Mouse (Mus musculus) neural tube, embryonic 13.5 days (tissue): ENCODE results near the gene Bloc1s3. TPM values are rescaled to one million over a fixed set of nuclear protein-coding genes. Genes with fewer than 3 reads are reported as not detected.

Experiments used
- ATAC-seq: fragments of 200-750 bp; cut with Nextera tagmentation; 2 replicates; pipeline ENCODE4 v1.8.0; 2017; ENCODE audit warnings: low read depth, mild to moderate bottlenecking, moderate TSS enrichment, moderate library complexity
- H3K27ac ChIP-seq: fragments of 300-500 bp; sonication (generic); replicated peaks from 2 replicates; pipeline ENCODE4 v1.5.1; 2015; ENCODE audit warnings: moderate library complexity, mild to moderate bottlenecking, inconsistent platforms
- H3K27me3 ChIP-seq: fragments of 300-500 bp; sonication (generic); 2 replicates; pipeline ENCODE4 v1.6.1; 2015; ENCODE audit warnings: mild to moderate bottlenecking, inconsistent platforms
- H3K36me3 ChIP-seq: fragments of 300-500 bp; sonication (generic); 2 replicates; pipeline ENCODE4 v1.6.1; 2015; ENCODE audit warnings: mild to moderate bottlenecking, inconsistent platforms
- H3K4me1 ChIP-seq: fragments of 300-500 bp; sonication (generic); replicated peaks from 2 replicates; pipeline ENCODE4 v1.6.1; 2015; ENCODE audit warnings: inconsistent platforms
- H3K4me2 ChIP-seq: fragments of 300-500 bp; sonication (generic); 2 replicates; pipeline ENCODE4 v1.6.1; 2015; ENCODE audit warnings: inconsistent platforms, mild to moderate bottlenecking, moderate library complexity
- H3K4me3 ChIP-seq: fragments of 300-500 bp; sonication (generic); 2 replicates; pipeline ENCODE4 v1.5.1; 2015; ENCODE audit warnings: mild to moderate bottlenecking, inconsistent platforms
- H3K9ac ChIP-seq: fragments of 300-500 bp; sonication (generic); 2 replicates; pipeline ENCODE4 v1.6.1; 2015; ENCODE audit warnings: moderate library complexity, mild to moderate bottlenecking, inconsistent platforms
- H3K9me3 ChIP-seq: fragments of 300-500 bp; sonication (generic); 2 replicates; pipeline ENCODE4 v1.6.1; 2016; ENCODE audit warnings: inconsistent platforms
- WGBS: fragments of 180-500 bp; shearing (Covaris S2); methylation state at CpG from one replicate; pipeline ENCODE4 v1.1.7; 2015; 5-methylcytosine and 5-hydroxymethylcytosine counted together
- polyA plus RNA-seq: library from polyadenylated mRNA; unstranded; fragments of >200 nt; fragmentation: Nextera tagmentation; extraction: Ambion mirVana; gene quantifications from 2 replicates; pipeline ENCODE4 v1.2.1, GENCODE M21; 2015

Bloc1s3 gene
- polyA plus RNA-seq, 1 experiment from 2014 or later: 3.6 TPM

DNA sequence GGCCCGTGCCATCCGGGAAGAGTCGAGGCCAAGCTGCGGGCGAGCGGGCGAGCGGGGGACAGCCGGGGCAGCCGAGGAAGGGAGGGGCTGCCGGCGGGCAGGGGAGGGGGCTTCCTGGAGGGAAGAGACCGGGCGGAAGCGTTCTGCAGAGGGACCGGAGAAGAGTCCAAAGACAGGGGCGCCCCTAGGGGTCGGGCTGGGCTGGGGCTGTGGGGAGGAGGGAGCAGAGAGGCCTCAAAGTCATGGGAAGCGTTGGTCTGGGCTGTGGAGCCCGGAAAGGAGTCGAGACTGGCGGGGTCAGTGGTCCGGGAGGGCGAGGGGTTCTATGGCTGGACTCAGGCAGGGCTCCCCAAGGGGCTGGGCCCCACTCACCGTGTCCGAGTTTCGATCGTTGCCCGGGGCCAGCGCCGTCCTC, 50.1 kb downstream of the Bloc1s3 start:
- 0% methylated on average over 24 of the region's 31 CpGs for WGBS
- H3K27ac ChIP-seq: peak overlapping the region; percentile 83
- H3K9ac ChIP-seq: peak overlapping the region; percentile 97
- peak overlapping the region; percentile 99 for H3K4me2 ChIP-seq
- peaks cover 15% of the 10 kb centered on the region for H3K36me3 ChIP-seq
- H3K9me3 ChIP-seq: no peaks in the 10 kb centered on the region
- peaks cover 30% of the 10 kb centered on the region for H3K4me1 ChIP-seq
- peak overlapping the region; percentile 93 for H3K4me3 ChIP-seq
- peak; percentile 78 for ATAC-seq
- peaks cover 4% of the 10 kb centered on the region; the same call in 1 of the 2 replicates for H3K27me3 ChIP-seq

DNA sequence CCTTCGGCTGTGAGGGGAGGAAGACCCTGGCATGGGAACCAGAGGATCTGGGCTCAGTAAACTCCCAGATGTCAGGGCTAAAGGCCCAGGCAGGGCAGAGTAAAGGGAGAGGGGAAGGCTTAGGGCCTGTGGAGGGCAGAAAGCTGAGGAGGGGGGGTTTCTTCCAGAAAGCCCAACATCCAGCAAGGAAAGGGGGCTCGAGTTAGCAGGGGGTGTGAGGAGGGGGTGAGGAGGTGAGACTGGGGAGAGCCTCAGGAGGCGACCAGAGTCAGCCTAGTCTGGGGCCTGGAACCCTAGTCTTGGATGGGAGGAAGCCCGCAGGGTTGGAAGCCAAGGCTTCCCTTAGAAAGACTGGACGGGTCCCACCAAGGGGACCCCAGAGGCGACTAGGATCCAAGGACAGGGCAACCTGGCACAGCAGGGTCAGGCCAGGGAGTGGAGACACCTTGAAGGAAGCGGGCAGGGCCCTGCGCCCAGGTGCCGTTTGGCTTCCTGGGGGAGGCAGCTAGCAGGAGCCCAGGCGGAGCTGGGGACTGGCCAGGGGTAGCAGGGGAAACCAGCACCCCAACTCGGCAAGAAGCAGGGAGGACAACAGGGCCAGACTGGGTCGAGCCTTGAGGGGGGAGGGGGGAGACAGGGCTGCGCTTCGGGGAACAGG, 50.6 kb downstream of the Bloc1s3 start:
- Histone ChIP-seq H3K4me3 (peak overlapping the region; percentile 93), H3K4me2 (peak overlapping the region; percentile 99), H3K27me3 (no peaks in the 10 kb centered on the region), H3K9me3 (no peaks in the 10 kb centered on the region), H3K36me3 (peaks cover 17% of the 10 kb centered on the region), H3K27ac (peak overlapping the region; percentile 83), H3K9ac (peak overlapping the region; percentile 97), H3K4me1 (peaks cover 30% of the 10 kb centered on the region)
- peak; percentile 20; the same call in 1 of the 2 replicates for ATAC-seq
- 13% methylated on average over 14 of the region's 14 CpGs for WGBS

DNA sequence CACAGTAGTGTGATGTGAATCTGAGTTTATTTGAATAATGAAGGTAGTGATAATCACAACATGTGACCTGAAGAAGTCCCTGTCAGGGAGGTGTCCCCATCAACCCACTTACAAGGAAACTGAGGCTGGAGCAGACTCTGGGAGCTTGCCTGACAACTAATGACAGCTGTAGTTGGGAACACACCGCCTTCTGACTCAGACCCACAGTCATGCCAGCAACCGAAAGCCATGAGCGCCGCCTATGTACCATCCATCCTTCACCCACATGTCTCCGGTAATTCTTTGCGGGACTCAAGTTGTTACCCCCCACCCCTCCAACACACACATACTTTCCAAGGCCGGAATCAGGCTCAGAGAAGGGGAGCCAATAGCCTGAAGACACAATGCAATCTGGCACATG, 51.5 kb downstream of the Bloc1s3 start:
- WGBS: 95% methylated on average over 7 of the region's 7 CpGs
- no peaks in the 10 kb centered on the region for H3K9me3 ChIP-seq
- no peaks in the 10 kb centered on the region for H3K27me3 ChIP-seq
- H3K27ac ChIP-seq: no peak overlapping the region
- H3K4me1 ChIP-seq: peaks cover 30% of the 10 kb centered on the region
- H3K4me2 ChIP-seq: peak overlapping the region; percentile 99
- no peak for ATAC-seq
- H3K36me3 ChIP-seq: peaks cover 26% of the 10 kb centered on the region
- H3K4me3 ChIP-seq: peak overlapping the region; percentile 93; the same call in 1 of the 2 replicates
- H3K9ac ChIP-seq: peak overlapping the region; percentile 97

DNA sequence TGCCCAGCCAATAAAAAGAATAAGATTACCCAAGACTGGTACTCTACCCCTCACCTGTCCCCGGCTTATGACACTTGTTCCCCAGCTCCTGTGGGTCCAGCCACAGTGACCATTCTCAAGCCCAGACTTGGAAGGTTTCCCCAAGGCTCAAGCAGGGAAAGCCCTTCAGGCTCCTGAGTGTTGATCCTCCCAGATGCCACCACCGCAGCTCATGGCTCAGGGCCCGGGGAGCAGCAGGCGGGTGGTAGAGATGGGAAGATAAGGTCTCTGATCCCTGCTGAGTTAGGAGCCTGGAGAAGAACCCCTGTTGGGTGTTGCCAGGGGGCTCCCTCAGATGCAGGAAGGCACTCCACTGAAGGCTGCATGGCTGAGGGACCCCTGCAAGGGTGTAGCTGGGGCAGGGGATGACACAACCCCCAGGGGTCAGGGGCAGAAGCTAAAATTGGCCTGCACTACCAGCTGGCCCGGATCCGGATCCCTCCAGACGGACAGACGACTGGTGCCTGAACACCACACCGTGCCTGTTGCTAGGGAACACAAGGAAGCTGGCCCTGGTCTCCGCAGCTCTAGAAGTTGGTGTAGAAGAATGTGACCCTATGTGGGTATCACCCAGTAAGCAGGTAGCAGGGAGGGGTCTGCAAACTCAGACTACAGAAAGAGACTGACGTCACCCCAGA, 52.2 kb downstream of the Bloc1s3 start:
- Histone ChIP-seq H3K9ac (no peak overlapping the region), H3K27ac (no peak overlapping the region), H3K4me3 (0 out of 2 replicates have a peak overlapping the region, but pooled peaks have one; percentile 93), H3K4me2 (0 out of 2 replicates have a peak overlapping the region, but pooled peaks have one; percentile 99), H3K4me1 (peaks cover 30% of the 10 kb centered on the region), H3K27me3 (no peaks in the 10 kb centered on the region), H3K9me3 (no peaks in the 10 kb centered on the region), H3K36me3 (peaks cover 32% of the 10 kb centered on the region)
- 71% methylated on average over 11 of the region's 11 CpGs for WGBS
- no peak for ATAC-seq

DNA sequence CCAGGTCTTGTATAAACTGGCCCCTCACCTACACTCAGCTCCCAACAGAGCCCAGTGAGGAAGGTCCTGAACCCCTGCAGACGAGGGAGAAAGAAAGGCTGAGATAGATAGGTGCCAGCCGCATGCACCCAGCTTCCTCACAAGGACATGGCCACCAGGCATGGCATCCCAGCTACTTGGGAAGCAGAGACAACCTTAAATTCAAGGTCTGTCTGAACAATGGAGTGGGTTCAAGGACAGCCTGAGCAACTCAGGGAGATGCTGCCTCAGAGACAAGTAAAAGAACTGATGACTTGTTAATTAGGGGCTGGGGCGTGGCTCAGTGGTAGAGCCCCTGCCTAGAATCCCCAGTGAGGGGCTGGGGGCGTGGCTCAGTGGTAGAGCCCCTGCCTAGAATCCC, 53.0 kb downstream of the Bloc1s3 start:
- no peak for ATAC-seq
- H3K36me3 ChIP-seq: peaks cover 40% of the 10 kb centered on the region
- H3K4me2 ChIP-seq: no peak overlapping the region
- H3K27ac ChIP-seq: no peak overlapping the region
- peaks cover 30% of the 10 kb centered on the region for H3K4me1 ChIP-seq
- H3K4me3 ChIP-seq: no peak overlapping the region
- no peak overlapping the region for H3K9ac ChIP-seq
- WGBS: 90% methylated on average over 4 of the region's 4 CpGs
- H3K27me3 ChIP-seq: no peaks in the 10 kb centered on the region
- no peaks in the 10 kb centered on the region for H3K9me3 ChIP-seq

Other genes starting within 250 kb of the Bloc1s3 start
- 41.2 and 46.3 TPM in 2 replicates for gene Vasp, start 236.6 kb downstream of the Bloc1s3 start, polyA plus RNA-seq
- 0.41 and 0.59 TPM in 2 replicates for gene Ppm1n, start 228.3 kb downstream of the Bloc1s3 start, polyA plus RNA-seq
- 103 and 117 TPM in 2 replicates for gene Rtn2, start 225.7 kb downstream of the Bloc1s3 start, polyA plus RNA-seq
- gene Fosb, start 198.3 kb downstream of the Bloc1s3 start, polyA plus RNA-seq: 0.06 and 0.19 TPM in 2 replicates
- gene Ercc1, start 163.6 kb downstream of the Bloc1s3 start, polyA plus RNA-seq: 90.7 and 96.1 TPM in 2 replicates
- 19.8 and 21.1 TPM in 2 replicates for gene Cd3eap, start 148.9 kb downstream of the Bloc1s3 start, polyA plus RNA-seq
- gene Ppp1r13l, start 148.6 kb downstream of the Bloc1s3 start, polyA plus RNA-seq: 1.2 and 3.4 TPM in 2 replicates
- gene Ercc2, start 126.4 kb downstream of the Bloc1s3 start, polyA plus RNA-seq: 18.6 and 20.5 TPM in 2 replicates
- 4.0 and 5.3 TPM in 2 replicates for gene Klc3, start 104.3 kb downstream of the Bloc1s3 start, polyA plus RNA-seq
- gene Ckm, start 103.6 kb downstream of the Bloc1s3 start, polyA plus RNA-seq: 1.1 and 1.3 TPM in 2 replicates
- gene Mark4, start 49.5 kb downstream of the Bloc1s3 start, polyA plus RNA-seq: 14.9 and 16.1 TPM in 2 replicates
- gene Exoc3l2, start 45.0 kb downstream of the Bloc1s3 start, polyA plus RNA-seq: 0.32 and 0.52 TPM in 2 replicates
- gene Trappc6a, start within 50 bp of the Bloc1s3 start, polyA plus RNA-seq: 46.4 and 49.0 TPM in 2 replicates
- 0.14 TPM in 1 of 2 replicates, not detected in the other for gene Nkpd1, start 9.5 kb upstream of the Bloc1s3 start, polyA plus RNA-seq
- 32.7 and 36.5 TPM in 2 replicates for gene Ppp1r37, start 54.7 kb upstream of the Bloc1s3 start, polyA plus RNA-seq
- gene Zfp296, start 68.9 kb upstream of the Bloc1s3 start, polyA plus RNA-seq: 0.40 TPM in 1 of 2 replicates, not detected in the other
- gene Gemin7, start 69.2 kb upstream of the Bloc1s3 start, polyA plus RNA-seq: 153 and 159 TPM in 2 replicates
- 52.9 and 61.6 TPM in 2 replicates for gene Clasrp, start 96.1 kb upstream of the Bloc1s3 start, polyA plus RNA-seq
- 5.6 and 6.6 TPM in 2 replicates for gene Relb, start 121.1 kb upstream of the Bloc1s3 start, polyA plus RNA-seq
- gene Clptm1, start 156.7 kb upstream of the Bloc1s3 start, polyA plus RNA-seq: 110 and 118 TPM in 2 replicates
- gene Apoc2, start 169.6 kb upstream of the Bloc1s3 start, polyA plus RNA-seq: 1.0 TPM in 1 of 2 replicates, not detected in the other
- gene Gm44805, start 173.1 kb upstream of the Bloc1s3 start, polyA plus RNA-seq: not detected in 2 replicates
- gene Apoc4, start 173.1 kb upstream of the Bloc1s3 start, polyA plus RNA-seq: 0.08 TPM in 1 of 2 replicates, not detected in the other
- gene Apoc1, start 184.3 kb upstream of the Bloc1s3 start, polyA plus RNA-seq: 4.4 and 6.6 TPM in 2 replicates
- 408 and 440 TPM in 2 replicates for gene Apoe, start 190.8 kb upstream of the Bloc1s3 start, polyA plus RNA-seq
- 117 and 134 TPM in 2 replicates for gene Tomm40, start 207.1 kb upstream of the Bloc1s3 start, polyA plus RNA-seq
- 54.6 and 56.2 TPM in 2 replicates for gene Nectin2, start 242.1 kb upstream of the Bloc1s3 start, polyA plus RNA-seq